Mouse (Mus musculus): ENCODE measurements around the gene Cdhr4.
A peak's percentile ranks its signal among the peaks of the same experiment; 100 is the strongest.

- TF ChIP-seq POLR2A (IDR thresholded peaks at IDR 0.05; ENCODE audit: low read depth, low read length) (peak; percentile 91), CTCF (IDR thresholded peaks at IDR 0.05; ENCODE audit: borderline replicate concordance, insufficient read depth, low read length) (no peak)
Observed at GRCm38 (mm10) chr9:108049016-108049455, 56.7 kb downstream of the Cdhr4 start, which contains the start of gene Gmppb.

All from embryonic fibroblast, embryonic 13.5 days (primary cell).